Comparison of ENCODE assay signal across 7 mouse cellular contexts in the genomic region with DNA sequence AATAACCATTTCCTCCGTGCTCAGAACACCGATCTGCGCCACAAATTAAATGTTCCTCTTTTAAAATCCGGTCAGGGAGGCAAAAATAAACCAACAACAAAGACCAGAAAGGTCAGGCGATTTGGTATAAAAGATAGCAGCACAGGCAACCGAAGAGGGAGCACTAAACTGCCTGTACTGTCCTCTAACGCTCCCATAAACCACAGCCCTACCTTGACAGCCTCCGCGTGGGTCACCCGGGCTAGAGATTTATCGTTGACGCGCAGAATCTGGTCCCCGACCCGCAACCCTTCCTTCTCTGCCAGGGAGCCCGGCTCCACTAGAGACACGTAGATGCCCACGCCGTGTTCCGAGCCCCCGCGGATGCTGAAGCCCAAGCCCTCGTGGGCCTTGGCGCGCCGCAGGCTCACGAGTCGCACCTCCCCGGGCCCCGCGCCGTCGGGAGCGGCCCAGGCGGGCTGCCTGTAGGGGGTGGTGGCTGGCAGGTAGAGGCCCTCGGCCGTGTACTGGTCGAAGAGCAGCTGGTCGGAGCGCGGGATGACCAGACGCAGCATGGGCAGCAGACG. TPM values are rescaled to one million over a fixed set of nuclear protein-coding genes. Genes with fewer than 3 reads are reported as not detected.
DNase-seq lines count a peak whose midpoint lies in the region; ATAC-seq lines count a peak whose summit lies in the region.

No protein-coding gene starts in this region.

- intact Hi-C loops in left cerebral cortex, postnatal 4 days (cut with DNase I) = no loop called here

- H3K9me3 ChIP-seq in lung, embryonic 16.5 days (ENCODE audit: control insufficient read depth, low read length) = no peaks in the 10 kb centered on the region
- H3K9me3 ChIP-seq in embryonic facial prominence, embryonic 12.5 days = no peaks in the 10 kb centered on the region
- no peaks in the 10 kb centered on the region for H3K9me3 ChIP-seq in hindbrain, embryonic 16.5 days (ENCODE audit: control insufficient read depth, low read length)
- H3K9me3 ChIP-seq in neural tube, embryonic 12.5 days = no peaks in the 10 kb centered on the region

- no peak for ATAC-seq in lung, embryonic 16.5 days (ENCODE audit: low read depth)
- ATAC-seq in embryonic facial prominence, embryonic 12.5 days (ENCODE audit: insufficient number of reproducible peaks, insufficient read depth, low FRiP score, low TSS enrichment) = 0 out of 2 replicates have a peak, but pooled peaks have one; percentile 13
- peak; percentile 1; the same call in 1 of the 2 replicates for ATAC-seq in hindbrain, embryonic 16.5 days
- ATAC-seq in neural tube, embryonic 12.5 days (ENCODE audit: low FRiP score, low read depth) = peak; percentile 2; the same call in 1 of the 2 replicates

- DNase-seq in lung, postnatal 14 days = no peak
- DNase-seq in left cerebral cortex, postnatal 4 days = no peak
- no peak for DNase-seq in urinary bladder, postnatal 36 days (ENCODE audit: low spot score in 2 of 2)

- peak overlapping the region; percentile 84 for H3K9ac ChIP-seq in lung, embryonic 16.5 days (ENCODE audit: low read length)
- H3K9ac ChIP-seq in embryonic facial prominence, embryonic 12.5 days = peak overlapping the region; percentile 67
- peak overlapping the region; percentile 72 for H3K9ac ChIP-seq in hindbrain, embryonic 16.5 days (ENCODE audit: low read depth, low read length)
- H3K9ac ChIP-seq in neural tube, embryonic 12.5 days = peak overlapping the region; percentile 67

- peaks cover 18% of the 10 kb centered on the region for H3K4me1 ChIP-seq in lung, embryonic 16.5 days (replicated peaks; ENCODE audit: control insufficient read depth, insufficient read depth, low read length)
- peaks cover 31% of the 10 kb centered on the region; the same call in 1 of the 2 replicates for H3K4me1 ChIP-seq in embryonic facial prominence, embryonic 12.5 days
- H3K4me1 ChIP-seq in hindbrain, embryonic 16.5 days (ENCODE audit: control insufficient read depth, insufficient read depth, low read depth, low read length) = peaks cover 25% of the 10 kb centered on the region
- peaks cover 32% of the 10 kb centered on the region for H3K4me1 ChIP-seq in neural tube, embryonic 12.5 days

- peaks cover 23% of the 10 kb centered on the region for H3K27me3 ChIP-seq in lung, embryonic 16.5 days (ENCODE audit: control insufficient read depth, insufficient read depth, low read depth, low read length)
- H3K27me3 ChIP-seq in embryonic facial prominence, embryonic 12.5 days = peaks cover 21% of the 10 kb centered on the region
- H3K27me3 ChIP-seq in hindbrain, embryonic 16.5 days (replicated peaks; ENCODE audit: control insufficient read depth, insufficient read depth, low read length) = 0 out of 2 replicates have a peak, but pooled peaks cover 2% of the 10 kb centered on the region
- peaks cover 17% of the 10 kb centered on the region for H3K27me3 ChIP-seq in neural tube, embryonic 12.5 days (replicated peaks)

- peak overlapping the region; percentile 73 for H3K4me3 ChIP-seq in lung, embryonic 16.5 days (ENCODE audit: low read length)
- H3K4me3 ChIP-seq in embryonic facial prominence, embryonic 12.5 days = peak overlapping the region; percentile 65
- H3K4me3 ChIP-seq in hindbrain, embryonic 16.5 days (ENCODE audit: low read length) = peak overlapping the region; percentile 77
- H3K4me3 ChIP-seq in neural tube, embryonic 12.5 days = peak overlapping the region; percentile 66

- no peaks in the 10 kb centered on the region for H3K36me3 ChIP-seq in lung, embryonic 16.5 days (ENCODE audit: control insufficient read depth, insufficient read depth, low read length)
- H3K36me3 ChIP-seq in embryonic facial prominence, embryonic 12.5 days = no peaks in the 10 kb centered on the region
- no peaks in the 10 kb centered on the region for H3K36me3 ChIP-seq in hindbrain, embryonic 16.5 days (ENCODE audit: control insufficient read depth, insufficient read depth, low read length)
- H3K36me3 ChIP-seq in neural tube, embryonic 12.5 days = no peaks in the 10 kb centered on the region

- H3K4me2 ChIP-seq in lung, embryonic 16.5 days (ENCODE audit: low read depth, low read length) = peak overlapping the region; percentile 97
- peak overlapping the region; percentile 94 for H3K4me2 ChIP-seq in embryonic facial prominence, embryonic 12.5 days (replicated peaks)
- peak overlapping the region; percentile 93 for H3K4me2 ChIP-seq in hindbrain, embryonic 16.5 days (ENCODE audit: low read length)
- H3K4me2 ChIP-seq in neural tube, embryonic 12.5 days (replicated peaks) = peak overlapping the region; percentile 91

- H3K27ac ChIP-seq in lung, embryonic 16.5 days (ENCODE audit: low read length) = no peak overlapping the region
- no peak overlapping the region for H3K27ac ChIP-seq in embryonic facial prominence, embryonic 12.5 days
- no peak overlapping the region for H3K27ac ChIP-seq in hindbrain, embryonic 16.5 days (ENCODE audit: low read depth, low read length)
- no peak overlapping the region for H3K27ac ChIP-seq in neural tube, embryonic 12.5 days

- 2% methylated on average over 42 of the region's 43 CpGs for WGBS in lung, embryonic 16.5 days
- 4% methylated on average over 43 of the region's 43 CpGs for WGBS in embryonic facial prominence, embryonic 12.5 days
- WGBS in hindbrain, embryonic 16.5 days = 3% methylated on average over 40 of the region's 43 CpGs
- under 1% methylated on average over 43 of the region's 43 CpGs for WGBS in neural tube, embryonic 12.5 days

RNA-seq across cellular contexts. Expression of a gene that starts 1.3 kb away (rescaled TPM):
- 2.6 and 2.7 TPM in 2 replicates for polyA plus RNA-seq in lung, embryonic 16.5 days (2015; fragmentation: Nextera tagmentation; extraction: Ambion mirVana)
- 7.1 and 8.6 TPM in 2 replicates for polyA plus RNA-seq in embryonic facial prominence, embryonic 12.5 days (2016; fragmentation: Nextera tagmentation; extraction: Ambion mirVana)
- 5.0 and 5.4 TPM in 2 replicates for polyA plus RNA-seq in hindbrain, embryonic 16.5 days (2015; fragmentation: Nextera tagmentation; extraction: Ambion mirVana)
- 9.0 and 10.0 TPM in 2 replicates for polyA plus RNA-seq in neural tube, embryonic 12.5 days (2016; fragmentation: Nextera tagmentation; extraction: Ambion mirVana)
- total RNA-seq in left cerebral cortex, postnatal 4 days (2021) = 10 to 100 TPM; 24.9 to 28.6 TPM

RNA-seq across cellular contexts. Expression of a gene that starts 50.1 kb away (rescaled TPM):
- 271 and 284 TPM in 2 replicates for polyA plus RNA-seq in lung, embryonic 16.5 days (2015; fragmentation: Nextera tagmentation; extraction: Ambion mirVana)
- polyA plus RNA-seq in embryonic facial prominence, embryonic 12.5 days (2016; fragmentation: Nextera tagmentation; extraction: Ambion mirVana) = 302 TPM in 2 replicates
- 389 and 410 TPM in 2 replicates for polyA plus RNA-seq in hindbrain, embryonic 16.5 days (2015; fragmentation: Nextera tagmentation; extraction: Ambion mirVana)
- 423 and 429 TPM in 2 replicates for polyA plus RNA-seq in neural tube, embryonic 12.5 days (2016; fragmentation: Nextera tagmentation; extraction: Ambion mirVana)
- total RNA-seq in left cerebral cortex, postnatal 4 days (2021) = 100 to 1,000 TPM; 142 to 154 TPM
